Mouse (Mus musculus): ENCODE data around the gene Gba. TPM values are rescaled to one million over a fixed set of nuclear protein-coding genes. Genes with fewer than 3 reads are reported as not detected.
A peak's percentile ranks its signal among the peaks of the same experiment; 100 is the strongest.

Gba gene
- polyA plus RNA-seq, 1 experiment from 2014 or later = 49.0 TPM

DNA sequence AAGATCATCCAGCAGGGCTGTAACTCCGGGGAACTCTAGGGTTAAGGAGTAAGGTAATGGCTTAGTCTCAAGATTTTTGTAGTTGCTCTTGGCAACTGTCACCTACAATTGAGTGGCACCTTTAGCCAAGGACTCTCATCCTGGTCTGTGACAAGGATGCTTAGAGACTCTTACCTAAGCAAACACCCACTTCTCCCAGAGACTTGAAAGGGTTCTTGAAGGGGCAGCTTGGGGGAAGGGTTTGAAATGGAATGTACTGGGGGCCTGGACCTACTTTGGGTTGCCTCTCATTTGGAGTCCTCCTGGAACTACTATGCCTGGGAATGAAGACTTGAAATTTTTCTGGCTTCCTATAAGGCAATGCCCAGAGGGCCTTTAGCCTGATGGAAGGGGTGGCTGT is 15.5 kb downstream of the Gba start:
- Histone ChIP-seq H3K9me3 (replicated peaks; ENCODE audit: control insufficient read depth, low read length, poor library complexity, severe bottlenecking) (no peaks in the 10 kb centered on the region), H3K4me3 (ENCODE audit: low read depth, low read length) (no peak overlapping the region), H3K27ac (ENCODE audit: low read length) (no peak overlapping the region), H3K9ac (ENCODE audit: low read depth, low read length) (no peak overlapping the region), H3K27me3 (ENCODE audit: control insufficient read depth, insufficient read depth, low read depth, low read length) (no peaks in the 10 kb centered on the region), H3K36me3 (ENCODE audit: control insufficient read depth, insufficient read depth, low read length) (no peaks in the 10 kb centered on the region), H3K4me2 (ENCODE audit: low read length) (no peak overlapping the region), H3K4me1 (ENCODE audit: control insufficient read depth, insufficient read depth, low read length) (peaks cover 14% of the 10 kb centered on the region)
- 66% methylated on average over 1 of the region's 1 CpGs for WGBS
- ATAC-seq = no peak

DNA sequence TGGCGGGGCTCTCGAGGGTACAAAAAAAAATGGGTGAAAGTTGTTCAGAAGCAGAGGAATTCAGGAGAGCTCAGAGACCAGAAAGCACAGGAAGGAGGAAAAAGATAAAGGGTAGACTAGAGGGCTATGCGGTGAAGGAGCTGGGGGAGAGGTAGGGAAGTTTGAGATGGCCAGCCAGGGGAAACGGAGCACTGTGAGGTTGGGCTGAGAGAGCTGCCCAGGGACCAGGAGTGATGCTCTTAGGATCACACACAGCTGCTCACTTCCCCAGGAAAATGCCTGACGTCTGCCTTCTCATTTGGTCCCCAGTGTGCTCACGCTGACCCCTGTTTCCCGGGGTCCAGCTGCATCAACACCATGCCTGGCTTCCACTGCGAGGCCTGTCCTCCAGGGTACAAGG is 16.8 kb downstream of the Gba start:
- Histone ChIP-seq H3K4me1 (ENCODE audit: control insufficient read depth, insufficient read depth, low read length) (peaks cover 26% of the 10 kb centered on the region), H3K4me2 (ENCODE audit: low read length) (no peak overlapping the region)

DNA sequence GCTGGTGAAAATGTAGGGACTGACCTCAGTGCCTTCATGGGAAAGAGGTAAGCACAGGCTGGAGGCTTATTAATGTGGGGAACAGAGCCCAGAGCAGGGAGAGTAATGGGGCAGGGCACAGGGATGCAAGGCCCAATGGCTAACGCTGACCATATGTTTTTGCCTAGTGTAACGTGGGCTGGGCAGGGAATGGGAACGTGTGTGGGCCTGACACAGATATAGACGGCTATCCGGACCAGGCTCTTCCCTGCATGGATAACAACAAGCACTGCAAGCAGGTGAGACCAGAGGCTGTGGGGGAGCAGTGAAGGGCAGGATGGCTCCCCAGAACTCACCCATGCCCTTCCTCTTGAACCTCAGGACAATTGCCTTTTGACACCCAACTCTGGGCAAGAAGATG is 18.4 kb downstream of the Gba start:
- WGBS = 55% methylated on average over 5 of the region's 5 CpGs
- no peaks in the 10 kb centered on the region for H3K9me3 ChIP-seq (replicated peaks; ENCODE audit: control insufficient read depth, low read length, poor library complexity, severe bottlenecking)
- H3K4me1 ChIP-seq (ENCODE audit: control insufficient read depth, insufficient read depth, low read length) = peaks cover 30% of the 10 kb centered on the region
- H3K9ac ChIP-seq (ENCODE audit: low read depth, low read length) = no peak overlapping the region
- no peaks in the 10 kb centered on the region for H3K36me3 ChIP-seq (ENCODE audit: control insufficient read depth, insufficient read depth, low read length)
- no peak for ATAC-seq
- H3K27ac ChIP-seq (ENCODE audit: low read length) = no peak overlapping the region
- no peak overlapping the region for H3K4me2 ChIP-seq (ENCODE audit: low read length)
- H3K27me3 ChIP-seq (ENCODE audit: control insufficient read depth, insufficient read depth, low read depth, low read length) = no peaks in the 10 kb centered on the region
- no peak overlapping the region for H3K4me3 ChIP-seq (ENCODE audit: low read depth, low read length)

More for the DNA sequence above, 16.8 kb downstream of the Gba start:
- ATAC-seq = no peak
- Histone ChIP-seq H3K27ac (ENCODE audit: low read length) (no peak overlapping the region), H3K4me3 (ENCODE audit: low read depth, low read length) (no peak overlapping the region), H3K36me3 (ENCODE audit: control insufficient read depth, insufficient read depth, low read length) (no peaks in the 10 kb centered on the region), H3K9me3 (replicated peaks; ENCODE audit: control insufficient read depth, low read length, poor library complexity, severe bottlenecking) (no peaks in the 10 kb centered on the region), H3K27me3 (ENCODE audit: control insufficient read depth, insufficient read depth, low read depth, low read length) (no peaks in the 10 kb centered on the region), H3K9ac (ENCODE audit: low read depth, low read length) (no peak overlapping the region)
- WGBS = 46% methylated on average over 8 of the region's 8 CpGs

DNA sequence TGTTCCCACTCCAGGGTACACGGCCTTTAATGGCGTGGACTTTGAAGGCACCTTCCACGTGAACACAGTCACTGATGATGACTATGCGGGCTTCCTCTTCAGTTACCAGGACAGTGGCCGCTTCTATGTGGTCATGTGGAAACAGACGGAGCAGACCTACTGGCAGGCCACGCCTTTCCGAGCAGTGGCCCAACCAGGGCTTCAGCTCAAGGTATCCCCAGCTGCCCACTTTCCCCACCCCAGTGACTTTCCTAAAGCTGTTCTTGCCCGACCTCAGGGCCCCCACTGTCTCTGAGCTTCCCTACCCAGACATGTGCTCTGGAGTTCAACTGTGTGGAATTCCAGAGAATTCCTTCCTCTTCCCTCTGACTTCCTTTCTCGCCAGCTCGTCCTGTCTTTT is 22.1 kb downstream of the Gba start:
- H3K4me1 ChIP-seq (ENCODE audit: control insufficient read depth, insufficient read depth, low read length) = peaks cover 47% of the 10 kb centered on the region
- H3K9me3 ChIP-seq (replicated peaks; ENCODE audit: control insufficient read depth, low read length, poor library complexity, severe bottlenecking) = no peaks in the 10 kb centered on the region
- WGBS = 20% methylated on average over 11 of the region's 11 CpGs
- peak overlapping the region; percentile 90 for H3K27ac ChIP-seq (ENCODE audit: low read length)
- peak overlapping the region; percentile 78 for H3K4me2 ChIP-seq (ENCODE audit: low read length)
- no peak for ATAC-seq
- H3K4me3 ChIP-seq (ENCODE audit: low read depth, low read length) = peak overlapping the region; percentile 43
- H3K27me3 ChIP-seq (ENCODE audit: control insufficient read depth, insufficient read depth, low read depth, low read length) = no peaks in the 10 kb centered on the region
- H3K9ac ChIP-seq (ENCODE audit: low read depth, low read length) = peak overlapping the region; percentile 69
- H3K36me3 ChIP-seq (ENCODE audit: control insufficient read depth, insufficient read depth, low read length) = no peaks in the 10 kb centered on the region

DNA sequence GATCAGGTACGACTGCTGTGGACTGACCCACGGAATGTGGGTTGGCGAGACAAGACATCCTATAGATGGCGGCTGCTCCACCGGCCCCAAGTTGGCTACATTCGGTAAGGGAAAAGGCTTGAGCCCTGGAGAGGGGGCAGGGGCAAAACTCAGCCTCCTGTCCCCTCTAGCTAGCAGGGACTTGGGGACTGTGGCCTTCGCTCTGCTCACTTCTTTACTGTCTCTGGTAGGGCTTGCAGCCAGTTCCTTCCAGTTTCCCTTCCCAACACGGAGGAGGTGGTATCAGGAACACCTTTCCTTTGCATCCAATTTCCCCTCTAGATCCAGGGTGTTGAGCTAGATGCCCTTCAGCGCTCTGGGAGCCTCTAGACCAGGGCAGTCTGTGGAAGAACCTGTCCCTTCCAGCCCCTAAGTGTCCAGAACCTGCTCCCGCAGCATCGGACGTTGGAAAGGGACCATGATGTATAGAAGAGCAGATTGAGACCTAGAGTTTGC is 22.6 kb downstream of the Gba start:
- Histone ChIP-seq H3K4me3 (ENCODE audit: low read depth, low read length) (peak overlapping the region; percentile 43), H3K4me2 (ENCODE audit: low read length) (peak overlapping the region; percentile 78), H3K36me3 (ENCODE audit: control insufficient read depth, insufficient read depth, low read length) (no peaks in the 10 kb centered on the region), H3K9ac (ENCODE audit: low read depth, low read length) (peak overlapping the region; percentile 69), H3K27me3 (ENCODE audit: control insufficient read depth, insufficient read depth, low read depth, low read length) (no peaks in the 10 kb centered on the region), H3K4me1 (ENCODE audit: control insufficient read depth, insufficient read depth, low read length) (peaks cover 47% of the 10 kb centered on the region), H3K27ac (ENCODE audit: low read length) (peak overlapping the region; percentile 90), H3K9me3 (replicated peaks; ENCODE audit: control insufficient read depth, low read length, poor library complexity, severe bottlenecking) (no peaks in the 10 kb centered on the region)
- ATAC-seq = no peak
- WGBS = 12% methylated on average over 12 of the region's 12 CpGs

DNA sequence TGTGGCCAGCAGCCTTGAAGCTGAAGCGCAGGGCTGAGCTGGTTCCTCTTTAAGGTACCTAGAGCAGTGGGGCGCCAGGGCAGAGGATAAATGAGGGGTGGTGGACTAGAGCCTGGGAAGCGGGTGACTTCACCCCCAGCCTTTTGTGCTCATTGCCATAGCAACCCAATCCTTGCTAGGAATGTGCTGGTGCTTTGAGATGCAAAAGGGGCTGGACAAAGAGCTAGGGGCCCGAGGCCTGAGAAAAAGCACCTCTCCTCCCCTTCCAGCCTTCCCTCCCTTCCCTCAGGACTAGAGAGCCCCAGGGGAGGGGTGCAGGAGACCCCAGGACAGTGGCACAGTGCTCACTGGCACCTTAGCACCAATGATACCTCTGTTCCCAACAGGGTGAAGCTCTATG is 23.2 kb downstream of the Gba start:
- 7% methylated on average over 4 of the region's 4 CpGs for WGBS
- H3K27me3 ChIP-seq (ENCODE audit: control insufficient read depth, insufficient read depth, low read depth, low read length) = no peaks in the 10 kb centered on the region
- peak overlapping the region; percentile 90 for H3K27ac ChIP-seq (ENCODE audit: low read length)
- H3K4me3 ChIP-seq (ENCODE audit: low read depth, low read length) = peak overlapping the region; percentile 43
- H3K9me3 ChIP-seq (replicated peaks; ENCODE audit: control insufficient read depth, low read length, poor library complexity, severe bottlenecking) = no peaks in the 10 kb centered on the region
- peak overlapping the region; percentile 78 for H3K4me2 ChIP-seq (ENCODE audit: low read length)
- ATAC-seq = peak; percentile 52
- H3K9ac ChIP-seq (ENCODE audit: low read depth, low read length) = peak overlapping the region; percentile 69
- peaks cover 47% of the 10 kb centered on the region for H3K4me1 ChIP-seq (ENCODE audit: control insufficient read depth, insufficient read depth, low read length)
- H3K36me3 ChIP-seq (ENCODE audit: control insufficient read depth, insufficient read depth, low read length) = no peaks in the 10 kb centered on the region

DNA sequence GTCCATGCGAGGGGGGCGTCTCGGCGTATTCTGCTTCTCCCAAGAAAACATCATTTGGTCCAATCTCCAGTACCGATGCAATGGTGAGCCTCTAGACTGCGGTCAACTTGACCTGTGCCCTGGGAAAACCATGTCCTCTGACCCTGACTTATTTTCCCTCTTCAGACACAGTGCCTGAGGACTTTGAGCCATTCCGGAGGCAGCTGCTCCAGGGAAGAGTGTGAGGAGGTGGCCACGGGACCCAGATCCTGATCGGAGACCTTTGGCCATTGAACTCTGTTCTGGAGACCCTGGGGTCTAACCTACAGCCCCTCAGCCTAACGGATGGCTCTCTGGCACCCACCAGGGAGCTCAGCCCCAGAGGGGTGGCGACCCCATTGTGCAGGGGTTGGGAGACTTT is 23.6 kb downstream of the Gba start:
- H3K36me3 ChIP-seq (ENCODE audit: control insufficient read depth, insufficient read depth, low read length) = no peaks in the 10 kb centered on the region
- no peak for ATAC-seq
- peak overlapping the region; percentile 69 for H3K9ac ChIP-seq (ENCODE audit: low read depth, low read length)
- H3K4me3 ChIP-seq (ENCODE audit: low read depth, low read length) = peak overlapping the region; percentile 43
- peaks cover 47% of the 10 kb centered on the region for H3K4me1 ChIP-seq (ENCODE audit: control insufficient read depth, insufficient read depth, low read length)
- no peaks in the 10 kb centered on the region for H3K9me3 ChIP-seq (replicated peaks; ENCODE audit: control insufficient read depth, low read length, poor library complexity, severe bottlenecking)
- H3K4me2 ChIP-seq (ENCODE audit: low read length) = peak overlapping the region; percentile 78
- WGBS = 7% methylated on average over 11 of the region's 11 CpGs
- no peaks in the 10 kb centered on the region for H3K27me3 ChIP-seq (ENCODE audit: control insufficient read depth, insufficient read depth, low read depth, low read length)
- peak overlapping the region; percentile 90 for H3K27ac ChIP-seq (ENCODE audit: low read length)

DNA sequence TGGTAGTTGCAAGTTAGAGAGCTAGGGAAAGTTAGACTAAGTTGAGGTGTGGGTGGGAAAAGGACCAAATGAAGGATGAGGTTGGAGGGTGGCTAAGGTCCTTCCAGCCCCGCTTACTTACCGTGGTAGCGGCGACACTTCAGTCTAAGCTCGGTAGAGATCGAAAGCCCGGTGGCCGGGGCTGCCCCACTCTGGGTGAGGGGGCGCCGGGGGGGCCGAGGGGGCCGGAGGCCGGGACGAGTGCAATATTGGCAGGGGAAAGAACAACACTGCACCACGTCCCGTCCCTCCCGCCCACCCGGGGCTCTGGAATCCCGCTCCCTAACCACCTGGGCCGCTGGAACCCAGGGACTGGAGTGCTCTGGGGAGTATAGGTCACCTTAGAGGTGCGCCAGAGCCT is 24.2 kb downstream of the Gba start, which contains the start of gene Mtx1:
Gene Mtx1, minus strand, starts transcription at position 189 of the 400 bp plus-strand sequence.
- peak within 1 kb of the TSS; percentile 69 for H3K9ac ChIP-seq (ENCODE audit: low read depth, low read length)
- no peaks in the 10 kb centered on the region for H3K27me3 ChIP-seq (ENCODE audit: control insufficient read depth, insufficient read depth, low read depth, low read length)
- 2% methylated on average over 21 of the region's 21 CpGs for WGBS
- no peaks in the 10 kb centered on the region for H3K9me3 ChIP-seq (replicated peaks; ENCODE audit: control insufficient read depth, low read length, poor library complexity, severe bottlenecking)
- H3K36me3 ChIP-seq (ENCODE audit: control insufficient read depth, insufficient read depth, low read length) = no peaks in the 10 kb centered on the region
- peak within 1 kb of the TSS; percentile 90 for H3K27ac ChIP-seq (ENCODE audit: low read length)
- peaks cover 47% of the 10 kb centered on the region for H3K4me1 ChIP-seq (ENCODE audit: control insufficient read depth, insufficient read depth, low read length)
- H3K4me3 ChIP-seq (ENCODE audit: low read depth, low read length) = peak within 1 kb of the TSS; percentile 43
- ATAC-seq = peak; percentile 28
- peak within 1 kb of the TSS; percentile 78 for H3K4me2 ChIP-seq (ENCODE audit: low read length)

DNA sequence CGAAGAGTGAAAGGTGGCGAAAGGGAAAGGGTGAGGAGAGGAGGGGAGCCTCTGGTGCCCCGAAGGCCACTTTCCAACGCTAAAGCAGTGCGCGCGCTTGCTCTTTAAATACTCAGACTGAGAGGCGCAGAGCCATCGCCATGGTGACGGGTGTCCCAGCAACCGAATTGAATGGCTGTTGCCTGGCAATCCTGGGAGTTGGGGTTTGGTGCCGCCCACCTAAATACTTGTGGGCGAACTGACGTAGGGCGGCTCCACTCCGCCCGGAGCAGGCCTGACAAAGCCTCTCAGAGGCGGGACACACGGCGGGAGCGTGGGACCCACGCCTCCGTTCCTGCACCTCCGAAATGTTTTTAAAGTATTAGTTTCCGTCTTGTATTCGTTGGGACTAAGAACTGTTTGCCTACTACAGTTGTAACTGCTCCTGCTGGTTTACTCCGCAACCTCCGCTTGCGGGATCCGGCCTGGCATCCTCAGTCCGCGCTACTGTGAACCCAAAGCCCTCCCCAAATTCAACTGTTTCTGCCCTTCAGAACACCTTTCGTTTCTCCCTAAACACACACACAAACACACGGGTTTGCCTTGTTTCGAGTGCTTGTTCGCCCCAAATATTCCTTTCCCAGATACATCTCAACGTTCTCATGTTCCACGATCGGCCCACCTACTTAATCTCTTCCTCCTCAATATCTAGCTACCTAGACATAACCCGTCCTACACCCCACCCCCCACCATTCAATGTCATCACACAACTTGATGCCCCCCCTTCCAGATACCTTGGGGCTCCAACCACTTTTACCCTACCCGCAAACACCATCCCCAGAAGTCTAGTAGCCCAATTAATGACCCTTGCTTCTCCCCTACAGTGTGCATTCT is 24.8 kb downstream of the Gba start:
- Histone ChIP-seq H3K4me2 (ENCODE audit: low read length) (peak overlapping the region; percentile 78), H3K4me1 (ENCODE audit: control insufficient read depth, insufficient read depth, low read length) (peaks cover 47% of the 10 kb centered on the region), H3K27me3 (ENCODE audit: control insufficient read depth, insufficient read depth, low read depth, low read length) (no peaks in the 10 kb centered on the region), H3K4me3 (ENCODE audit: low read depth, low read length) (peak overlapping the region; percentile 43), H3K9ac (ENCODE audit: low read depth, low read length) (peak overlapping the region; percentile 69), H3K36me3 (ENCODE audit: control insufficient read depth, insufficient read depth, low read length) (no peaks in the 10 kb centered on the region), H3K9me3 (replicated peaks; ENCODE audit: control insufficient read depth, low read length, poor library complexity, severe bottlenecking) (no peaks in the 10 kb centered on the region), H3K27ac (ENCODE audit: low read length) (peak overlapping the region; percentile 90)
- WGBS = under 1% methylated on average over 41 of the region's 41 CpGs
- ATAC-seq = peak; percentile 72

Data from midbrain, embryonic 16.5 days (tissue).